Mouse (Mus musculus): ENCODE results near the gene Arhgef40.
A peak's percentile ranks its signal among the peaks of the same experiment; 100 is the strongest.

Gene Arhgef40

GRCm38 (mm10) chr14:52003981-52004495 lies 19.5 kb downstream of the Arhgef40 start:
- no peak for DNase-seq (ENCODE audit: low read depth)

DNA sequence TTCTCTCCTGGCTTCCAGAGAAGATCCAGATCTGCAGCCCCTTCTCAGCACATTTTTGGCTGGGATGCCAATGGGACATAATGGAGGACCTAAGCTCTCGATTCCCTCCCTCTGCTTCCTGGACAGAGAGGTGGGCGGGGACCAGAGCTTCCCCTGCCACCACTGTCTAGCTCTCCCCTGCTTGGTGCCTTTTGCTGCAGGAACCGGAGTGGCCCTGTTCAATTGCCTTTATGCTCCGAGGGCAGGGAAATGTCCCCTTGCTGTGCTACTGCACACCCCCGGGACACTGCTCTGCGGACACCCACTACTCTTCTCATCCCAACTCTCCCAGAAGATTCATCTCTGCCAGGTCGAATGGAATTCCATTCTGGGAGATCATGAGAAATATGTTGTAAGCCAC lies 20.6 kb downstream of the Arhgef40 start:
- no peak for DNase-seq (ENCODE audit: low read depth)

GRCm38 (mm10) chr14:52005616-52006015 lies 21.1 kb downstream of the Arhgef40 start:
- DNase-seq (ENCODE audit: low read depth) = no peak

- no peak for DNase-seq (ENCODE audit: low read depth)
Observed at GRCm38 (mm10) chr14:52006241-52006640, 21.7 kb downstream of the Arhgef40 start.

- DNase-seq (ENCODE audit: low read depth) = no peak
Observed at GRCm38 (mm10) chr14:52006771-52007170, 22.3 kb downstream of the Arhgef40 start.

- DNase-seq (ENCODE audit: low read depth) = peak; percentile 76
Observed at GRCm38 (mm10) chr14:52008321-52009203, 24.0 kb downstream of the Arhgef40 start.

- DNase-seq (ENCODE audit: low read depth) = no peak
Observed at GRCm38 (mm10) chr14:52009361-52009760, 24.8 kb downstream of the Arhgef40 start.

DNA sequence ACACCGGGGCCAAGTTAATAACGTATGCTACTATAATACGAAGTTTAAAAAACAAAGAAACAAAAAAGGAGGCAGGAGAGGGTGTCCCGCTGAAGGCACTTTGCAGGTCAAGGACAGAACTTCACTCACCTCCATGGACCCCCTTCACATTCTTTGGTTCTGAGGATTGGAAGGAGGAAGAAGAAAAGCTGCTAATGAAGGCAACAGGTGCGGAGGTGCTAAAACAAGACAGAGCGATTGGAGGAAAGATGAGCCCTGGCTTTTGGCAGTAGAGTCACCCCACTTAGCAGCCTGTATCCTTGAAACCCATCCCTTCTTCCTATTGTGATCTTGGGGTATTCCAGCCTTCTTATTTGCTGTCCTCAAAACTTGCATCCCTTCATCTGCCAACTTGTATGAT lies 25.3 kb downstream of the Arhgef40 start:
- DNase-seq (ENCODE audit: low read depth) = no peak

GRCm38 (mm10) chr14:52010446-52011111 lies 26.1 kb downstream of the Arhgef40 start:
- DNase-seq (ENCODE audit: low read depth) = no peak

GRCm38 (mm10) chr14:52011683-52012082 lies 27.2 kb downstream of the Arhgef40 start:
- DNase-seq (ENCODE audit: low read depth) = no peak

DNA sequence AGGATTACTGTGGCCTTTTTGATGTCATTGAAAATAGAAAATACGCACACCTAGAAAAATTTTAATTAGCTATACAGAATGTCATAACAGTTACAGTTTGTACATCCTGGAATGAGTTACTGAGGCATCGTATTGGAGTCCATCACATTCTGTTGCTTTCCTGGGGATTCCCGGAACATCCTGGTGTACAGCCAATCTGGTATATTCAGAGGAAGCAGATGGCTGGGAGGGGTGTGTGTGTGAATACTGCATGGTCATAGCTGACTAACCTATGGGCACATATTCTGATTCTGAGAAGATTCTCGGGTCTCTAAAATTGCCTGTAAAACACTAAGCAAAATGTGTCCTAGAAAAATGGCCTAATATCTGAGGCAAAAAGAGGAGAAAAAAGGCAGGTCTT lies 27.6 kb downstream of the Arhgef40 start:
- no peak for DNase-seq (ENCODE audit: low read depth)

- no peak for DNase-seq (ENCODE audit: low read depth)
Observed at GRCm38 (mm10) chr14:52012553-52012952, 28.0 kb downstream of the Arhgef40 start.

GRCm38 (mm10) chr14:52013021-52013610 lies 28.6 kb downstream of the Arhgef40 start:
- DNase-seq (ENCODE audit: low read depth) = no peak

- no peak for DNase-seq (ENCODE audit: low read depth)
Observed at GRCm38 (mm10) chr14:52013771-52014219, 29.3 kb downstream of the Arhgef40 start.

- DNase-seq (ENCODE audit: low read depth) = no peak
Observed at GRCm38 (mm10) chr14:52014271-52014760, 29.8 kb downstream of the Arhgef40 start.

GRCm38 (mm10) chr14:52014761-52015311 lies 30.3 kb downstream of the Arhgef40 start:
- DNase-seq (ENCODE audit: low read depth) = peak; percentile 40

- DNase-seq (ENCODE audit: low read depth) = no peak
Observed at GRCm38 (mm10) chr14:52015445-52016100, 31.1 kb downstream of the Arhgef40 start, which contains the start of gene Tmem253. Gene Tmem253, plus strand, starts transcription at chr14:52015658.

DNA sequence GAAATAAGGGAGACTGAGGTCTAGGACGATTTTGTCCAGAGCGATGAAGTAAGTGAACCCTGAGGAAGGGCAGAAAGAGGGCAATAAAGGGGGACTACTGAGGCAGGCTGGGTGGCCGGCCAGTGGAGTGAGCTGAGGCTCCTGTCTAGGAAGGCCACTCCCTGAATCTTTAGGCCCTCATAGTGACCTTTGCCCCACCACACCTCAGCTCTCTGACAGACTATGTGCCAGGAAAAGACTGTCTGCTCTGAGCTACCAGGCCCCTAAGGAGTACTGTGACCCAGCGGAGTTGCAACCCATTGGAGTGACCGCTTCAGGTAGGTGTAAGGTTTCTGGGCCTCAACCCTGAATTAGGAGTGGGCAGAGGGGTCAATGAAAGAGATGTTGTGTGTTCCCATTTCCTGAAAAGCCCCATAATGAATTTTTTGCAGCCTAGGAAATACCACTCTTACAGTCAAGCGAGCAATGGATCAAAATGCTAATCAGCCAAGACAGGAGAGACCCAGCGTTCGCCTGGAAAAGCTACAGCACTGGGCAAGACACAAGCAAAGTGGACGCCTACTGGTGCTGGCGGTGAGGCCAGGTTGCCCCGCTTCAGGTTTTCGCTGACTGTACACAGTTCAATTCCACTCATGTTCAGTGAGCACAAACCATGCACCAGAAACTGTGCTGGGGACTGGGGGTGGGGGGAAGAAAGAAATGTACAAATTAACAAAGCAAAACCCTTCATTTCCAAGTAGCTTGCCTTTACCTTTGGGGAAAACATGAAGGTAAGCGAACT lies 32.3 kb downstream of the Arhgef40 start:
- DNase-seq (ENCODE audit: low read depth) = no peak

GRCm38 (mm10) chr14:52017662-52018061 lies 33.1 kb downstream of the Arhgef40 start:
- no peak for DNase-seq (ENCODE audit: low read depth)

DNA sequence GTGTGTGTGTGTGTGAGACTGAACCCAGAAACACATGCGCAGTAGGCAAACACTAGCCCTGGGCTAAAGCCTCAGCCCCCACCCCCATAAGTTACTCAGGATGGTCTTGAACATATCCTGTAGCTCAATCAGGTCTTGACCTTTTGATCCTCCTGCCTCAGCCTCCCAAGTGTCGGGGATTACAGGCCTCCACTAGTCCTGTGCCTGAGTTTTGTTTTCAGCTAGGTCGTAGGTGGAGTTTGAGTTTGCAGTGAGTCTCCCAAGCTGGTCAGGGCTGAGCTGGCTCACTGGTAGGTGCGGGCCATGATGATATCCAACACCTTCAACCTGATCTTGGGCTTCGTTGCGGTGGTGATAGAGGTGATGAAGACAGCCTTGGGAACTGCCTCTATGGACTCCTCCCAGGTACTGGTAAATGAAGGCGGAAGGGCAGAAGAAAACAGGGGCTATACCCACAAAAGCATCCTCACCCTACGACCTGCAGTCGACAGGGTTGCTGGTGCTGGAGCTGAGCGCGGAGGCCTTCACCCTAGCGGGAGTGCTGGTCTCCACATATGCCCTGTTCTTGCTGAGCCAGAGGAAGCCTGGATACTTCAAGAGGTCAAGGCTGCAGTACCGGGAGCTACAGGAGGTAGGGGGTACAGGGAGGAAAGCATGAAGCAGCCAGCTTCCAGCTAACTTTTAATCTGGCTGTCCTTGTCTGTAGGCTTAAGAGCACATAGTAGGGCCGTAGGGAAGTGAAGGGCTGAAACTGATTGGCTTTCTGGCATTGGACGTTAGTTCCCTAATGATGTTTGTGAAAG lies 33.9 kb downstream of the Arhgef40 start:
- no peak for DNase-seq (ENCODE audit: low read depth)
